Comparison of ENCODE assay signal across 11 mouse cellular contexts in the genomic region with DNA sequence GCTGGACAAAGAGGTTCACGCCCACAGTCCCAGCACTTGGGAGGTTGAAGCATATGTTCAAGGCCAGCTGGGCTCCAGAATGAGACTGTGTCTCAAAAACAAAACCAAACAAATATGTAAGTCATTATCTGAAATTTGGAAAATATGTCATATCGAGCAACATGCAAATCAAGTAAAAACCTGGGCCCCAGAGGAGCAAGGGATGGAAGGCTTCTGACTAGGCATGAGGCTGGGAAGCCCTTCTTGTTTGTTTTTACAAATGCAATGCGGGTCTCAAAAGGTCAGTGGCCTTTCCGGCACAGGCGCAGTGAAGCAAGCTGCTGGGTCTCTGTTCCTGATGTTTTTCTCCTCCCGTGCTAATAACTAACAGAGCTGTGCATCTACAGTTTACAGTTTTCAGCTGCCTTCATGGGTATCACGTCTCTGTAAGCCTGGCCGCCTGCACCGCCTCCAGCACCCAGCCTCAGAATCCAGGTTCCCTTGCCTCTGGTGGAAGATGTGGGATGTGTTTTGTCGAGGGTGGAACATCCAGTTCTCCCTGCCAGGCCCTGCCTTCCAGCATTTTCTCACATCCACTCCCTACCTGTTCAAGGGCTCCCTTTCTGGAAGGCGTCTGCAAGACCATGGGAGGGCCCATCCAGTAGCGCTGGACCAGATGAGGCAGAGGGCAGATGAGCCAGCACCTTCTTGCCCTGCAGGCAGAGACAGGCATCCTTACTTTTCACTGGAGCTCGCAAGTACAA.
DNase-seq lines count a peak whose midpoint lies in the region; ATAC-seq lines count a peak whose summit lies in the region.
"Had no signal": no experiment of that assay in that cellular context is flagged by ENCODE, and none has a peak within 500 bp of the region (broad histone marks: within the 10 kb centered on the region; RNA-seq: fewer than 3 reads in every experiment).

No protein-coding gene starts in this region.

- DNase-seq in hindbrain, embryonic 11.5 days (ENCODE audit: low spot score): peak; percentile 20
- peak; percentile 69 to 72 for DNase-seq in right cerebral cortex, adult 2 months (ENCODE audit: low spot score in 2 of 2)
- no peak for DNase-seq in right cerebral cortex, postnatal 14 days
- DNase-seq in kidney, postnatal 4 days: peak; percentile 30 to 46
- peak; percentile 85 for DNase-seq in telencephalon, adult 2 months (ENCODE audit: low read depth, low spot score)
- DNase-seq in spleen, adult 18-20 months: no peak
- DNase-seq in cerebellum, postnatal 14 days: no peak
- DNase-seq: gastrocnemius, postnatal 25 days; heart, postnatal 36 days had no signal

- no peaks in the 10 kb centered on the region for H3K36me3 ChIP-seq in hindbrain, embryonic 11.5 days (ENCODE audit: control insufficient read depth, insufficient read depth, low read length)
- no peaks in the 10 kb centered on the region for H3K36me3 ChIP-seq in hindbrain, embryonic 12.5 days

- no peak overlapping the region for H3K9ac ChIP-seq in hindbrain, embryonic 11.5 days (ENCODE audit: low read depth, low read length)
- H3K9ac ChIP-seq in hindbrain, embryonic 12.5 days: no peak overlapping the region

- H3K4me2 ChIP-seq in hindbrain, embryonic 11.5 days (replicated peaks; ENCODE audit: low read depth, low read length): no peak overlapping the region
- no peak overlapping the region for H3K4me2 ChIP-seq in hindbrain, embryonic 12.5 days (replicated peaks)

- H3K27ac ChIP-seq in hindbrain, embryonic 11.5 days (ENCODE audit: low read depth, low read length): no peak overlapping the region
- no peak overlapping the region for H3K27ac ChIP-seq in hindbrain, embryonic 12.5 days

- 58% methylated on average over 13 of the region's 13 CpGs for WGBS in hindbrain, embryonic 11.5 days
- WGBS in hindbrain, embryonic 12.5 days: 56% methylated on average over 13 of the region's 13 CpGs

- H3K9me3 ChIP-seq in hindbrain, embryonic 11.5 days (ENCODE audit: control insufficient read depth, low read length): no peaks in the 10 kb centered on the region
- no peaks in the 10 kb centered on the region for H3K9me3 ChIP-seq in hindbrain, embryonic 12.5 days (replicated peaks)

- no peak for ATAC-seq in hindbrain, embryonic 11.5 days (ENCODE audit: low FRiP score)
- no peak for ATAC-seq in hindbrain, embryonic 12.5 days (ENCODE audit: low FRiP score)

- H3K4me1 ChIP-seq in hindbrain, embryonic 11.5 days (replicated peaks; ENCODE audit: control insufficient read depth, insufficient read depth, low read length): no peaks in the 10 kb centered on the region
- no peaks in the 10 kb centered on the region for H3K4me1 ChIP-seq in hindbrain, embryonic 12.5 days

- no peak overlapping the region for H3K4me3 ChIP-seq in hindbrain, embryonic 11.5 days (ENCODE audit: low read depth, low read length)
- H3K4me3 ChIP-seq in hindbrain, embryonic 12.5 days: no peak overlapping the region
- H3K4me3 ChIP-seq: megakaryocyte, embryonic 14.5 days had no signal

- H3K27me3 ChIP-seq in hindbrain, embryonic 11.5 days (ENCODE audit: control insufficient read depth, insufficient read depth, low read length): no peaks in the 10 kb centered on the region
- H3K27me3 ChIP-seq in hindbrain, embryonic 12.5 days: no peaks in the 10 kb centered on the region

Comparison
In these comparisons a context has a peak if more than half of its experiments do, and no peak if none do; other contexts are left out.
1. DNase-seq: peak in hindbrain, embryonic 11.5 days (single experiment), right cerebral cortex, adult 2 months (2 of 2), kidney, postnatal 4 days (2 of 2) and telencephalon, adult 2 months (single experiment); none in right cerebral cortex, postnatal 14 days (single experiment), spleen, adult 18-20 months (0 of 2) and cerebellum, postnatal 14 days (0 of 2).